Mouse (Mus musculus) heart, embryonic 16.5 days (tissue): ENCODE measurements around the gene Apon. TPM values are rescaled to one million over a fixed set of nuclear protein-coding genes. Genes with fewer than 3 reads are reported as not detected.

Experiments used
- ATAC-seq: fragments of 200-750 bp; cut with Nextera tagmentation; replicated peaks from 2 replicates; pipeline ENCODE4 v1.8.0; 2017; ENCODE audit warnings: moderate number of reproducible peaks; ENCODE audit not compliant: insufficient read depth, low FRiP score; ENCODE audit errors: extremely low read depth
- H3K27ac ChIP-seq: fragments of 300-500 bp; sonication (generic); 2 replicates; pipeline ENCODE4 v1.5.1; 2014; ENCODE audit warnings: mild to moderate bottlenecking, low read length, control low read depth, moderate library complexity
- H3K27me3 ChIP-seq: fragments of 300-500 bp; sonication (generic); 2 replicates; pipeline ENCODE4 v1.6.1; 2014; ENCODE audit warnings: low read length, mixed read lengths; ENCODE audit not compliant: control insufficient read depth, insufficient read depth
- H3K36me3 ChIP-seq: fragments of 300-500 bp; sonication (generic); 2 replicates; pipeline ENCODE4 v1.6.1; 2014; ENCODE audit not compliant: control insufficient read depth, insufficient read depth
- H3K4me1 ChIP-seq: fragments of 300-500 bp; sonication (generic); 2 replicates; pipeline ENCODE4 v1.6.1; 2014; ENCODE audit warnings: low read length, mixed read lengths; ENCODE audit not compliant: control insufficient read depth, insufficient read depth
- H3K4me2 ChIP-seq: fragments of 300-500 bp; sonication (generic); 2 replicates; pipeline ENCODE4 v1.6.1; 2014; ENCODE audit warnings: low read depth, mild to moderate bottlenecking, control low read depth, low read length
- H3K4me3 ChIP-seq: fragments of 300-500 bp; sonication (generic); 2 replicates; pipeline ENCODE4 v1.5.1; 2014; ENCODE audit warnings: mild to moderate bottlenecking, control low read depth, low read length
- H3K9ac ChIP-seq: fragments of 300-500 bp; sonication (generic); 2 replicates; pipeline ENCODE4 v1.6.1; 2014; ENCODE audit warnings: low read length, control low read depth
- H3K9me3 ChIP-seq: fragments of 300-500 bp; sonication (generic); replicated peaks from 2 replicates; pipeline ENCODE4 v1.6.1; 2016; ENCODE audit warnings: low read length; ENCODE audit not compliant: control insufficient read depth
- WGBS: fragments of 180-500 bp; shearing (Covaris S2); extraction: QIAGEN DNeasy Blood & Tissue Kit; methylation state at CpG from one replicate; pipeline ENCODE4 v1.1.7; 2014; 5-methylcytosine and 5-hydroxymethylcytosine counted together
- polyA plus RNA-seq: library from polyadenylated mRNA; unstranded; fragments of >200 nt; fragmentation: Nextera tagmentation; extraction: Ambion mirVana; gene quantifications from 2 replicates; pipeline ENCODE4 v1.2.1, GENCODE M21; 2015

The Apon gene
- polyA plus RNA-seq, 1 experiment from 2014 or later: not detected

- Histone ChIP-seq H3K9ac (no peak overlapping the region), H3K4me2 (no peak overlapping the region), H3K4me1 (peaks cover 13% of the 10 kb centered on the region), H3K27me3 (no peaks in the 10 kb centered on the region), H3K4me3 (no peak overlapping the region), H3K36me3 (no peaks in the 10 kb centered on the region), H3K27ac (no peak overlapping the region), H3K9me3 (no peaks in the 10 kb centered on the region)
- no peak for ATAC-seq
- 79% methylated on average over 12 of the region's 12 CpGs for WGBS
These were observed 23.3 kb upstream of the Apon start for GRCm38 (mm10) chr10:128230582-128230981.

GRCm38 (mm10) chr10:128231146-128231545 is 22.8 kb upstream of the Apon start:
- peak overlapping the region; percentile 91 for H3K9ac ChIP-seq
- ATAC-seq: no peak
- WGBS: 17% methylated on average over 5 of the region's 5 CpGs
- peak overlapping the region; percentile 86 for H3K4me3 ChIP-seq
- H3K36me3 ChIP-seq: no peaks in the 10 kb centered on the region
- H3K27ac ChIP-seq: peak overlapping the region; percentile 97
- no peaks in the 10 kb centered on the region for H3K27me3 ChIP-seq
- peaks cover 14% of the 10 kb centered on the region for H3K4me1 ChIP-seq
- H3K4me2 ChIP-seq: peak overlapping the region; percentile 96
- H3K9me3 ChIP-seq: no peaks in the 10 kb centered on the region

GRCm38 (mm10) chr10:128231697-128232419 is 22.0 kb upstream of the Apon start, which contains the start of gene Timeless:
Gene Timeless (plus strand): TSS chr10:128232065.
- Histone ChIP-seq H3K4me2 (peak within 1 kb of the TSS; percentile 96), H3K27me3 (no peaks in the 10 kb centered on the region), H3K9me3 (no peaks in the 10 kb centered on the region), H3K27ac (peak within 1 kb of the TSS; percentile 97), H3K4me3 (peak within 1 kb of the TSS; percentile 86), H3K9ac (peak within 1 kb of the TSS; percentile 91), H3K4me1 (peaks cover 16% of the 10 kb centered on the region), H3K36me3 (no peaks in the 10 kb centered on the region)
- peak; percentile 91 for ATAC-seq
- WGBS: under 1% methylated on average over 56 of the region's 58 CpGs

GRCm38 (mm10) chr10:128232420-128232985 is 21.4 kb upstream of the Apon start:
- Histone ChIP-seq H3K27me3 (no peaks in the 10 kb centered on the region), H3K36me3 (no peaks in the 10 kb centered on the region), H3K4me3 (peak overlapping the region; percentile 86), H3K9me3 (no peaks in the 10 kb centered on the region), H3K4me2 (peak overlapping the region; percentile 96), H3K27ac (peak overlapping the region; percentile 97), H3K9ac (peak overlapping the region; percentile 91), H3K4me1 (peaks cover 16% of the 10 kb centered on the region)
- under 1% methylated on average over 14 of the region's 14 CpGs for WGBS
- peak; percentile 47 for ATAC-seq

GRCm38 (mm10) chr10:128236321-128236720 is 17.6 kb upstream of the Apon start:
- WGBS: 74% methylated on average over 4 of the region's 4 CpGs
- peaks cover 11% of the 10 kb centered on the region for H3K4me1 ChIP-seq
- H3K4me3 ChIP-seq: no peak overlapping the region
- no peak overlapping the region for H3K4me2 ChIP-seq
- peaks cover 8% of the 10 kb centered on the region for H3K36me3 ChIP-seq
- no peak for ATAC-seq
- no peak overlapping the region for H3K27ac ChIP-seq
- H3K9me3 ChIP-seq: no peaks in the 10 kb centered on the region
- H3K9ac ChIP-seq: no peak overlapping the region
- no peaks in the 10 kb centered on the region for H3K27me3 ChIP-seq

- WGBS: 70% methylated on average over 15 of the region's 15 CpGs
- H3K9ac ChIP-seq: no peak overlapping the region
- no peaks in the 10 kb centered on the region for H3K27me3 ChIP-seq
- no peak overlapping the region for H3K27ac ChIP-seq
- peaks cover 8% of the 10 kb centered on the region; the same call in 1 of the 2 replicates for H3K4me1 ChIP-seq
- ATAC-seq: no peak
- H3K9me3 ChIP-seq: no peaks in the 10 kb centered on the region
- peaks cover 13% of the 10 kb centered on the region for H3K36me3 ChIP-seq
- no peak overlapping the region for H3K4me3 ChIP-seq
- H3K4me2 ChIP-seq: no peak overlapping the region
These were observed 16.0 kb upstream of the Apon start for GRCm38 (mm10) chr10:128237807-128238480.

- H3K27me3 ChIP-seq: no peaks in the 10 kb centered on the region
- no peak overlapping the region for H3K4me2 ChIP-seq
- no peak overlapping the region for H3K4me3 ChIP-seq
- ATAC-seq: no peak
- H3K9me3 ChIP-seq: no peaks in the 10 kb centered on the region
- H3K4me1 ChIP-seq: peaks cover 10% of the 10 kb centered on the region; the same call in 1 of the 2 replicates
- 90% methylated on average over 4 of the region's 4 CpGs for WGBS
- no peak overlapping the region for H3K27ac ChIP-seq
- H3K9ac ChIP-seq: no peak overlapping the region
- H3K36me3 ChIP-seq: peaks cover 17% of the 10 kb centered on the region
These were observed 14.8 kb upstream of the Apon start for GRCm38 (mm10) chr10:128239140-128239539.

- ATAC-seq: no peak
- 65% methylated on average over 18 of the region's 18 CpGs for WGBS
- H3K4me2 ChIP-seq: no peak overlapping the region
These were observed 13.8 kb upstream of the Apon start for GRCm38 (mm10) chr10:128240131-128240530.

GRCm38 (mm10) chr10:128243252-128243651 is 10.6 kb upstream of the Apon start:
- Histone ChIP-seq H3K9ac (peak overlapping the region; percentile 22; the same call in 1 of the 2 replicates), H3K36me3 (peaks cover 20% of the 10 kb centered on the region), H3K27ac (peak overlapping the region; percentile 64), H3K4me1 (peaks cover 5% of the 10 kb centered on the region; the same call in 1 of the 2 replicates), H3K4me2 (no peak overlapping the region), H3K4me3 (no peak overlapping the region), H3K9me3 (no peaks in the 10 kb centered on the region), H3K27me3 (no peaks in the 10 kb centered on the region)
- no peak for ATAC-seq
- WGBS: 73% methylated on average over 8 of the region's 8 CpGs

More at GRCm38 (mm10) chr10:128240131-128240530, 13.8 kb upstream of the Apon start:
- H3K4me3 ChIP-seq: no peak overlapping the region
- peaks cover 10% of the 10 kb centered on the region; the same call in 1 of the 2 replicates for H3K4me1 ChIP-seq
- no peak overlapping the region for H3K27ac ChIP-seq
- no peak overlapping the region for H3K9ac ChIP-seq
- H3K36me3 ChIP-seq: peaks cover 19% of the 10 kb centered on the region
- no peaks in the 10 kb centered on the region for H3K9me3 ChIP-seq
- no peaks in the 10 kb centered on the region for H3K27me3 ChIP-seq
